Mouse (Mus musculus): ENCODE measurements around the gene Mtmr12. TPM values are rescaled to one million over a fixed set of nuclear protein-coding genes. Genes with fewer than 3 reads are reported as not detected.

The Mtmr12 gene
- total RNA-seq, 1 experiment = 14.8 TPM

DNA sequence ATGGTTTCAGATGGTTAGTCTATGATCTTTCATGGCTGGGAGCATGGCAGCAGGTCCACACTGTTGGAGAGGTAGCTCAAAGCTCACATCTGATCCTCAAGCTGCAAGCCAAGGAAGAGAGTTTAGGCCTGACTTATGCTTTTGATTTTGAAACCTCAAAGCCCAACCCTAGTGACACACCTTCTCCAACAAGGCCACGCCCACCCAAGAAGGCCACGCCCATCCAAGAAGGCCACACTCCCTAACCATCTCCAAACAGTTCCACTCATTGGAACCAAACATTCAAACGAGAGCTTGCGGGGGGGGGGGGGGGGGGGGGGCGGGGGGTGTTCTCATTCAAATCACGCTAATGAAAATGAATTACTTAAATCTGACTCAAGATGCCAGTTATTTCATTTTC lies 96.9 kb downstream of the Mtmr12 start:
- Histone ChIP-seq H3K9me3 (ENCODE audit: control insufficient read depth, insufficient read depth, low read depth, low read length) (no peaks in the 10 kb centered on the region), H3K4me1 (ENCODE audit: control insufficient read depth in 2 of 2, insufficient read depth in 2 of 2, low read length in 2 of 2, poor library complexity in 1 of 2) (peaks cover 3 to 8% of the 10 kb centered on the region in 2 experiments; a peak in 2 of 4 replicates), H3K36me3 (ENCODE audit: control insufficient read depth, insufficient read depth, low read length, poor library complexity, severe bottlenecking) (no peaks in the 10 kb centered on the region), H3K9ac (ENCODE audit: insufficient read depth, low read depth, low read length, poor library complexity, severe bottlenecking) (no peak overlapping the region), H3K4me3 (ENCODE audit: insufficient read depth in 1 of 2, low read depth in 1 of 2, low read length in 2 of 2, poor library complexity in 1 of 2, severe bottlenecking in 1 of 2) (no peak overlapping the region), H3K27ac (ENCODE audit: insufficient read depth, low read depth, low read length, poor library complexity, severe bottlenecking) (no peak overlapping the region)
- in situ Hi-C loops (cut with MboI; ENCODE audit: low sequenced_read_pairs in 2 of 2, unreplicated experiment in 2 of 2) = no loop called here
- TF ChIP-seq ZC3H11A (IDR thresholded peaks at IDR 0.05; ENCODE audit: borderline replicate concordance, low read depth, low read length) (no peak), HCFC1 (IDR thresholded peaks at IDR 0.05; ENCODE audit: borderline replicate concordance, insufficient read depth, low read length) (no peak), MAFK (IDR thresholded peaks at IDR 0.05; ENCODE audit: insufficient read depth, low read depth, low read length) (no peak), CHD2 (IDR thresholded peaks at IDR 0.05; ENCODE audit: low read depth, low read length) (no peak), ZNF384 (IDR thresholded peaks at IDR 0.05; ENCODE audit: low read depth, low read length) (no peak)
- DNase-seq (ENCODE audit: low read depth, low spot score) = no peak

DNA sequence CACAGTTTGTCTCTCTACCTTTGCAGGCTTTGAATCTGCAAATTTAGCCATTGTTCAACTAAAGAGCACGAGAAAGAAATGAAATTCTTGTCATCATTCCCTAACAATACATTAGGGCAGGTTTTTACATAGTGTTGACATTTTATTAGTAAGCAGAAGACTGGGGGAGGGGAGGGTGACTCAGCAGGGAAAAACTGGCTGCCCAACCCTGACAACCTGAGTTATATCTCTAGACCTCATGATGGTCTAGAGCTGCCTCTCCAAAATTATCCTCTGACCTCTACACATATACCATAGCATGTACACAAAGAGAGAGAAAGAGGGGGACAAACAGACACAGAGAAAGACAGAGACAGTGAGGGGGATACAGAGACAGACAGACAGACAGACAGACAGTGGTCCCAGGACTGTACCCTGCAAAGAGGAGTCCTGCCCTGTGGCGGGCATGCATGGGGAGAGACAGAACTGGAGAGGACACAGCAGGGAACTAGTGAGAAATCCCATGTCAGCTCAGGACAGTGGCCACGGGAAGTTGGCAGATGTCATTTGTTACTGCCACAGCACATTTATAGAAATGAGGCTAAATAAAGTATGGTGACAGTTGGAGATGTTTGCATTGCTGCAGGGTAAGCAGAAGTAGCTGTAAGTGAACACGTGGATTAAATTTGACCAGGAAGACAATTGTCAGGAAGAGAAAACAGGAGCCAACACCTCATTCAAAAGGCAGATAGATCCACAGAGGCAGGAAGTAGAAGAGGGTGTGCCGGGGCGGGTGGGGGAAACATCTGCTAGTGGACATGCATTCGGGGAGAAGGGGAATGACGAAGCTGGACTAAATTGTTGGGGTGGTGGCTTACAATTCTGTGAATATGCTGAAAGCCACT lies 101.6 kb downstream of the Mtmr12 start:
- H3K27ac ChIP-seq (ENCODE audit: insufficient read depth, low read depth, low read length, poor library complexity, severe bottlenecking) = no peak overlapping the region
- peaks cover 3 to 16% of the 10 kb centered on the region in 2 experiments; a peak in 3 of 4 replicates for H3K4me1 ChIP-seq (ENCODE audit: control insufficient read depth in 2 of 2, insufficient read depth in 2 of 2, low read length in 2 of 2, poor library complexity in 1 of 2)
- no peaks in the 10 kb centered on the region for H3K9me3 ChIP-seq (ENCODE audit: control insufficient read depth, insufficient read depth, low read depth, low read length)
- in situ Hi-C loops (cut with MboI; ENCODE audit: low sequenced_read_pairs in 2 of 2, unreplicated experiment in 2 of 2) = no loop called here
- no peaks in the 10 kb centered on the region for H3K36me3 ChIP-seq (ENCODE audit: control insufficient read depth, insufficient read depth, low read length, poor library complexity, severe bottlenecking)
- H3K9ac ChIP-seq (ENCODE audit: insufficient read depth, low read depth, low read length, poor library complexity, severe bottlenecking) = no peak overlapping the region; the same call in 1 of the 2 replicates
- no peak for TF ChIP-seq CHD2 (IDR thresholded peaks at IDR 0.05; ENCODE audit: low read depth, low read length)
- 0 out of 2 replicates have a peak, but pooled peaks have one; percentile 19 for TF ChIP-seq MAFK (IDR thresholded peaks at IDR 0.05; ENCODE audit: insufficient read depth, low read depth, low read length)
- no peak overlapping the region for H3K4me3 ChIP-seq (ENCODE audit: insufficient read depth in 1 of 2, low read depth in 1 of 2, low read length in 2 of 2, poor library complexity in 1 of 2, severe bottlenecking in 1 of 2)
- no peak for DNase-seq (ENCODE audit: low read depth, low spot score)

DNA sequence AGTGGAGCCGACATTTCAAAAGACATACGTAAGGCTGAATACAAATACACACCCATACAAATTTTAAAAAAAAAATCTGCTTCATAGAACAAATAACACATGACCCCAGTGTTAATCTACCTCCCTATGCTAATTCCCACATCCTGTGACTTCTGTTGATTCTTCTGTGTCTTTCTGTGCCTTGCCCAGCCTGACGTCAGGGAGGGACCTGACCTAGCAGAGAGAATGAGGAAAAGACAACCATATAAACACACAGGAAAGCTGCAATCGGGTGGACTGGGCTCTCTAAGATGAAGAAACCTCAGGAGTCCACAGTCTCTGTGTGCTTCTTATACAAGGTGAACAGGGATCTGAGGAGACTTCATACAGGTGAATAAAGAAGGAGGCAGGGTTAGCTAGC lies 102.3 kb downstream of the Mtmr12 start:
- in situ Hi-C loops (cut with MboI; ENCODE audit: low sequenced_read_pairs in 2 of 2, unreplicated experiment in 2 of 2) = no loop called here
- Histone ChIP-seq H3K9ac (ENCODE audit: insufficient read depth, low read depth, low read length, poor library complexity, severe bottlenecking) (no peak overlapping the region), H3K4me1 (ENCODE audit: control insufficient read depth in 2 of 2, insufficient read depth in 2 of 2, low read length in 2 of 2, poor library complexity in 1 of 2) (peaks cover 3 to 21% of the 10 kb centered on the region in 2 experiments; a peak in 3 of 4 replicates), H3K36me3 (ENCODE audit: control insufficient read depth, insufficient read depth, low read length, poor library complexity, severe bottlenecking) (no peaks in the 10 kb centered on the region), H3K27ac (ENCODE audit: insufficient read depth, low read depth, low read length, poor library complexity, severe bottlenecking) (no peak overlapping the region), H3K4me3 (ENCODE audit: insufficient read depth in 1 of 2, low read depth in 1 of 2, low read length in 2 of 2, poor library complexity in 1 of 2, severe bottlenecking in 1 of 2) (no peak overlapping the region), H3K9me3 (ENCODE audit: control insufficient read depth, insufficient read depth, low read depth, low read length) (no peaks in the 10 kb centered on the region)
- TF ChIP-seq HCFC1 (IDR thresholded peaks at IDR 0.05; ENCODE audit: borderline replicate concordance, insufficient read depth, low read length) (no peak), ZC3H11A (IDR thresholded peaks at IDR 0.05; ENCODE audit: borderline replicate concordance, low read depth, low read length) (no peak), ZNF384 (IDR thresholded peaks at IDR 0.05; ENCODE audit: low read depth, low read length) (no peak), MAFK (IDR thresholded peaks at IDR 0.05; ENCODE audit: insufficient read depth, low read depth, low read length) (no peak), CHD2 (IDR thresholded peaks at IDR 0.05; ENCODE audit: low read depth, low read length) (no peak)
- no peak for DNase-seq (ENCODE audit: low read depth, low spot score)

DNA sequence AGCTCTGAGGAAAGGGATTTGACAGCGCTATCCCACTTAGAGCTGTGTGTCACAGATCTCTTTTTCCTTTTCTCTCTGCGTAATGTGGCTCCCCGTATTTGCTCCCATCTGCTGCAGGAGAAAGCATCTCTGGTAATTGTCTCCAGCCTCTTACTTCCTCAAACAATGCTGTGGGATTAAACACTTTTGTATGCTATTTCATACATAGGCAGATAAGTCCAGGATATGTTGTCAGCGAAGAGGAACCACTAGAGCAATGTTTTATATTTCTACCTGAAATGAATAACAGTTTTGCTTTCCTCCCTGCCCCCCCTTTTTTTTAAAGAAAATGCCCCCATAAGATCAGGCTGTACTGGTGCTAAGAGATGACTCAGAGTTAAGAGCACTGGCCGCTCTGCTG lies 103.7 kb downstream of the Mtmr12 start:
- no peak overlapping the region for H3K9ac ChIP-seq (ENCODE audit: insufficient read depth, low read depth, low read length, poor library complexity, severe bottlenecking)
- H3K36me3 ChIP-seq (ENCODE audit: control insufficient read depth, insufficient read depth, low read length, poor library complexity, severe bottlenecking) = no peaks in the 10 kb centered on the region
- H3K27ac ChIP-seq (ENCODE audit: insufficient read depth, low read depth, low read length, poor library complexity, severe bottlenecking) = no peak overlapping the region
- in situ Hi-C loops (cut with MboI; ENCODE audit: low sequenced_read_pairs in 2 of 2, unreplicated experiment in 2 of 2) = no loop called here
- H3K9me3 ChIP-seq (ENCODE audit: control insufficient read depth, insufficient read depth, low read depth, low read length) = no peaks in the 10 kb centered on the region
- no peak for TF ChIP-seq HCFC1 (IDR thresholded peaks at IDR 0.05; ENCODE audit: borderline replicate concordance, insufficient read depth, low read length)
- no peak for TF ChIP-seq CHD2 (IDR thresholded peaks at IDR 0.05; ENCODE audit: low read depth, low read length)
- TF ChIP-seq ZC3H11A (IDR thresholded peaks at IDR 0.05; ENCODE audit: borderline replicate concordance, low read depth, low read length) = no peak
- DNase-seq (ENCODE audit: low read depth, low spot score) = no peak
- peaks cover 3 to 22% of the 10 kb centered on the region in 2 experiments; a peak in 3 of 4 replicates for H3K4me1 ChIP-seq (ENCODE audit: control insufficient read depth in 2 of 2, insufficient read depth in 2 of 2, low read length in 2 of 2, poor library complexity in 1 of 2)
- H3K4me3 ChIP-seq (ENCODE audit: insufficient read depth in 1 of 2, low read depth in 1 of 2, low read length in 2 of 2, poor library complexity in 1 of 2, severe bottlenecking in 1 of 2) = no peak overlapping the region

Data from ES-E14 (cell line).